Mouse (Mus musculus): Measurements from ENCODE around the gene Ldb3. TPM values are rescaled to one million over a fixed set of nuclear protein-coding genes. Genes with fewer than 3 reads are reported as not detected.

The Ldb3 gene
- polyA plus RNA-seq, 1 experiment from 2014 or later = 2.7 TPM

DNA sequence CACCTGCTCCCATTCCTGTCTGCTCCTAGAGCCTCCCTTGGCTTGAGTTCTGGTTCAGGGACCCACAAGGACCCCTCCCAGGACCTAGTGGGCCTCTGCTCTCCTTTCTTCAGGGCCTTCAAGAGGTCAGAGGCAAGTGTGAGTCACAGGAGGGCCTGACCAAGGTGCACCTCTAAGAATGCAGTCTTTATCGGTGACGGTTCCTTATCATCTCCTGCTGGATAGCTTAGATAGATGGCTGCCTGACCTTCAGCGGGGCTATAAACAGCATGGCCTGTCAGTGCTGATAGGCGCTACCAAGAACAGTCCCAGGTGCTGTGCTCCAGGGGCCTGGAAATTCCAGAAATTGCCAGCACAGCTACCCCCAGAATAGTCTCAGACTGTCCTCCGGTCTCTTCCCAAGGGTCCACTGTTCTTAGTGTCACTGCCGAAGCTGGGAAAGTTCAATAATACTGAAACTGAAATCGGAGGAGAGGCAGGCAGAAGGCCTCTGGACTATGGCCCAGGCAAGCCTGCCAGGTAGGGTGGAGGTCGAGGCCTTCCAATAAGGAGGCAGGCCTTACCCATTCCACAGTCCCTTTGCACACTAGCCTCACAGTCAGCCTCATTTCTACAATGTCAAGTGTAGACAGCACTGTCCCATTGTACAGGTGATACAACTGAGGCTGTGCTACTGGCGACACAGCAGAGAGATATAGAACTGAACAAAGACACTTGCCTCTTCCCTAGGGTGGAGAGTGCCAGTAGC lies 3.0 kb downstream of the Ldb3 start:
- H3K27ac ChIP-seq (ENCODE audit: low read depth, low read length) = no peak overlapping the region
- no peak overlapping the region for H3K9ac ChIP-seq (ENCODE audit: low read depth, low read length)
- H3K36me3 ChIP-seq (ENCODE audit: control insufficient read depth, insufficient read depth, low read length) = no peaks in the 10 kb centered on the region
- no peaks in the 10 kb centered on the region for H3K27me3 ChIP-seq (replicated peaks; ENCODE audit: control insufficient read depth, insufficient read depth, low read length)
- H3K4me1 ChIP-seq (replicated peaks; ENCODE audit: control insufficient read depth, insufficient read depth, low read length) = peaks cover 13% of the 10 kb centered on the region
- H3K4me3 ChIP-seq (ENCODE audit: low read depth, low read length) = no peak overlapping the region
- no peaks in the 10 kb centered on the region for H3K9me3 ChIP-seq (ENCODE audit: control insufficient read depth, low read length)
- 52% methylated on average over 9 of the region's 9 CpGs for WGBS
- no peak for DNase-seq (ENCODE audit: low spot score)
- peak; percentile 51; the same call in 1 of the 2 replicates for ATAC-seq (replicated peaks; ENCODE audit: low FRiP score)
- no peak overlapping the region for H3K4me2 ChIP-seq

DNA sequence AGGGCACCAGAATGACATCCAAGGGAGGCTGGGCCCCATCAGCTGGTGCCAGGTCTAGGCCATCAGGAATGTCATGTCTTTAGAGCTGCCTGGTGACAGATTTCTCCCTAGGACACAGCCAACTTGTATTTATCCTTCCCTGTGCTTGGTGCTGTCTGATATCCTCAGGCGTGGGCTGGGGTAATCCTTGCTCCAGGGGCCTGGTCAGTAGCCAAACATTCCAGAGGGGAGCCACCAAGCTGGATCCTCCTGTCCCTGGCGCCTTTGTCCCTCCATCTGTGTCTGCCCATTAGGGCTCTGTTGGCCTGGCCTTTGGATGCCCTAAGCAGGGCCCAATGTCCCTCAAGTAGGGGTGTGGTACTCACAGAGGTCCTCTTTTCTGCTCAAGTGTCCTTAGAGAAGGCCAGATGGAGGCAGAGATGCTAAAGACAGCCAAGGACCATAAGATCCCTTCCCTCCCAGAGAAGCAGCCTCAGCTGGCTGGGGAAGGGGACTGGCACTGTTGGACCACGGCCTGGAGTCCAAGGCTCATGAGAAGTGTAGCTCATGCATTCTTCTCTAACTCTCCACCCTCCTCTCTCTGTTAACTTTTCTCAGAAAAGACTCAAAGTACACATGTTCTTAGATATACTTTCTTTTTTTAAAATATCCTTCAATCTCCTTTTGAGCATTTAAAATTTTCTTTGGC lies 5.6 kb downstream of the Ldb3 start:
- ATAC-seq (replicated peaks; ENCODE audit: low FRiP score) = no peak
- Histone ChIP-seq H3K4me1 (replicated peaks; ENCODE audit: control insufficient read depth, insufficient read depth, low read length) (peaks cover 10% of the 10 kb centered on the region), H3K36me3 (ENCODE audit: control insufficient read depth, insufficient read depth, low read length) (no peaks in the 10 kb centered on the region), H3K9me3 (ENCODE audit: control insufficient read depth, low read length) (no peaks in the 10 kb centered on the region), H3K4me2 (no peak overlapping the region), H3K4me3 (ENCODE audit: low read depth, low read length) (no peak overlapping the region), H3K27ac (ENCODE audit: low read depth, low read length) (no peak overlapping the region), H3K27me3 (replicated peaks; ENCODE audit: control insufficient read depth, insufficient read depth, low read length) (no peaks in the 10 kb centered on the region), H3K9ac (ENCODE audit: low read depth, low read length) (no peak overlapping the region)
- 66% methylated on average over 3 of the region's 3 CpGs for WGBS
- DNase-seq (ENCODE audit: low spot score) = no peak

GRCm38 (mm10) chr14:34576858-34577257 lies 11.6 kb downstream of the Ldb3 start:
- no peaks in the 10 kb centered on the region for H3K36me3 ChIP-seq (ENCODE audit: control insufficient read depth, insufficient read depth, low read length)
- 89% methylated on average over 4 of the region's 4 CpGs for WGBS

DNA sequence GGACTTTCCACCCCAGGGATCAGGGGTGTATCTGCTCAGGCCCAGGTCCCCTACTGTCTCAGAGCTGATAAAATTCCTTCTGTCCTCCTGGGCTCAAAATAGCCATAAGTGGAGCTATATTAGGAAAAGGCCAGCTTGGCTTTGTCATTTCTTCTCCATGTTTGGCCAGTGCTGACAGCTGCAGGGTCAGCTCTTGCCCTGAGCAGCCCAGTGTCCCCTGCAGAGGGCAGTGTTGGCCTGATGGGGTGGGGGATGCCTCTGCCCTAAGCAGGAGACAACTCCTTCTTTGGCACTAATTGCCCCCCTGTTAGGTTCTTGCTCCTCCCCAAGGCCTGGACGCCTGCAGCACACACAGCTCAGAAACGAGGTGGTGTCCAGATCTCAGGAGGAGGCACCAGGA lies 14.4 kb downstream of the Ldb3 start:
- H3K4me2 ChIP-seq = no peak overlapping the region
- no peaks in the 10 kb centered on the region for H3K4me1 ChIP-seq (replicated peaks; ENCODE audit: control insufficient read depth, insufficient read depth, low read length)
- no peak overlapping the region for H3K27ac ChIP-seq (ENCODE audit: low read depth, low read length)
- 68% methylated on average over 2 of the region's 2 CpGs for WGBS
- H3K4me3 ChIP-seq (ENCODE audit: low read depth, low read length) = no peak overlapping the region
- no peaks in the 10 kb centered on the region for H3K9me3 ChIP-seq (ENCODE audit: control insufficient read depth, low read length)
- H3K27me3 ChIP-seq (replicated peaks; ENCODE audit: control insufficient read depth, insufficient read depth, low read length) = no peaks in the 10 kb centered on the region
- no peak overlapping the region for H3K9ac ChIP-seq (ENCODE audit: low read depth, low read length)
- DNase-seq (ENCODE audit: low spot score) (no peak), ATAC-seq (replicated peaks; ENCODE audit: low FRiP score) (no peak)
- H3K36me3 ChIP-seq (ENCODE audit: control insufficient read depth, insufficient read depth, low read length) = no peaks in the 10 kb centered on the region

More at GRCm38 (mm10) chr14:34576858-34577257, 11.6 kb downstream of the Ldb3 start:
- DNase-seq (ENCODE audit: low spot score) = no peak
- H3K4me2 ChIP-seq = no peak overlapping the region
- no peaks in the 10 kb centered on the region for H3K9me3 ChIP-seq (ENCODE audit: control insufficient read depth, low read length)
- H3K4me1 ChIP-seq (replicated peaks; ENCODE audit: control insufficient read depth, insufficient read depth, low read length) = no peaks in the 10 kb centered on the region
- no peak overlapping the region for H3K9ac ChIP-seq (ENCODE audit: low read depth, low read length)
- no peak overlapping the region for H3K27ac ChIP-seq (ENCODE audit: low read depth, low read length)
- no peak overlapping the region for H3K4me3 ChIP-seq (ENCODE audit: low read depth, low read length)
- no peaks in the 10 kb centered on the region for H3K27me3 ChIP-seq (replicated peaks; ENCODE audit: control insufficient read depth, insufficient read depth, low read length)
- no peak for ATAC-seq (replicated peaks; ENCODE audit: low FRiP score)

DNA sequence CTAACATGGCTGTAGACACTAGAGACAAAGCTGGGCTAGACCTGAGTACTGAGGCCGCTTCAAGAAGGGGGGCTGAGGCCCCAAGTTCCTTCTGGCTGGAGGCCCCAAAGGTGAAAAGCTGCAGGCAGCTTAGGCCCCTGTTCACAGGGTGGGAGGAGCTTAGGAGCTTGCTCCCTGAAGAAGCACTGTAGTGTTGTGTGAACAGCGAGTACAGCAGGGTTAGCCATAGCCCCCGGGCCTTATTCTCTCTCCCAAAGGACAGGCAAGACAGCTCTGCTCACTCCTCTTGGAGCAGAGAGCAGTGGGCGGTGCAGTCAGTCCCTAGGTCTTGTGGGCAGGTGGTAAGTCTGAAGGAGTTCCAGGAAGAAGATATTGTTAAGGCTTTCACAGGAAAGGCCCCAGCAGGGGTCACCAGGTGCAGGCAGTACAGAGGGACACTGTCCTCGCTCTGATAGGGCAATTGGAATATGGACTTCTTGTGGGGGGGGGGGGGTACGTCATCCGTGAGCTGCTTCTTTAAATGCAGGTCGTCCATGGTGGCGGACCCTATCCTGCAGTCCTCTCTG lies 15.1 kb downstream of the Ldb3 start:
- no peak overlapping the region for H3K27ac ChIP-seq (ENCODE audit: low read depth, low read length)
- ATAC-seq (replicated peaks; ENCODE audit: low FRiP score) = no peak
- peaks cover 2% of the 10 kb centered on the region; the same call in 1 of the 2 replicates for H3K27me3 ChIP-seq (replicated peaks; ENCODE audit: control insufficient read depth, insufficient read depth, low read length)
- DNase-seq (ENCODE audit: low spot score) = no peak
- no peak overlapping the region for H3K9ac ChIP-seq (ENCODE audit: low read depth, low read length)
- H3K4me1 ChIP-seq (replicated peaks; ENCODE audit: control insufficient read depth, insufficient read depth, low read length) = no peaks in the 10 kb centered on the region
- 73% methylated on average over 9 of the region's 9 CpGs for WGBS
- no peak overlapping the region for H3K4me3 ChIP-seq (ENCODE audit: low read depth, low read length)
- H3K36me3 ChIP-seq (ENCODE audit: control insufficient read depth, insufficient read depth, low read length) = no peaks in the 10 kb centered on the region
- no peak overlapping the region for H3K4me2 ChIP-seq
- no peaks in the 10 kb centered on the region for H3K9me3 ChIP-seq (ENCODE audit: control insufficient read depth, low read length)

DNA sequence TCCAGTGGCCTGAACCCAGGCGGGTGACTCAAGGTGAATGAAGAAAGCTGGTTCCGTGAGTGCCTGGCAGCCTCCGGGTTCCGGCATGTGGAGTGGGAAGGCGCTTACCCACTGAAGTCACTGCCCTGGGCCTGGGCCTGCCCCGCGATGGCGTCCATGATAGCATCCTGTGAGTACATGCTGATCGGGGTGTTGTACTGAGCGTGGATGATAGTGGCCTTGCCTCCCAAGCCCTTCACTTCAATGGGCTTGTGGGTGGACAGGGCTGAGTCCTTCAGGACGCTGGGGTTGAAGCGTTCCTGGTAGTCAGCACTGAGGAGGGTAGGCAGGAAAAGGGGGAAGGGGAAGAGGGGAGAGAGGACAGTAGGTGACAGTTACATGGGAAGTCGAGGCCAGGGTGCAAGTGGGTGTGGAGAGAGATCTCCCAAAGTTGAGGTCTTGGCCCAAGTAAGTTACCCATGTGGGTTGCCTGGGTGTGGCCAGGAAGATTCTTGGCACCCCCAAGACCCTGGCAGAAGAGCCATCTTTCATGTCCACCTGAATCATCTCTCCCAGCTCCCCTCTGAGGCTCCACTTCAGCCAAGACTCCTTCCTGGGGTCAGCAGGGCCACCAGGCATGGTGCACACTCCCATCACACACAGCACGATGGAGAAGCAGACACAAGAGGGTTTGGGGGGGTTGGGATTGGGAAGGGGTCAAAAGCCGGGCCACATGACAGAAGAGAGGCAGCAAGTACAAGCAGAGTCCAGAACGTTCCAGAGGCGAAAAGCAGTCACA lies 16.7 kb downstream of the Ldb3 start:
- ATAC-seq (replicated peaks; ENCODE audit: low FRiP score) (no peak), DNase-seq (ENCODE audit: low spot score) (no peak)
- WGBS = 80% methylated on average over 17 of the region's 17 CpGs
- H3K9me3 ChIP-seq (ENCODE audit: control insufficient read depth, low read length) = no peaks in the 10 kb centered on the region
- no peak overlapping the region for H3K4me3 ChIP-seq (ENCODE audit: low read depth, low read length)
- H3K27me3 ChIP-seq (replicated peaks; ENCODE audit: control insufficient read depth, insufficient read depth, low read length) = peaks cover 6% of the 10 kb centered on the region
- no peak overlapping the region for H3K9ac ChIP-seq (ENCODE audit: low read depth, low read length)
- no peaks in the 10 kb centered on the region for H3K4me1 ChIP-seq (replicated peaks; ENCODE audit: control insufficient read depth, insufficient read depth, low read length)
- no peaks in the 10 kb centered on the region for H3K36me3 ChIP-seq (ENCODE audit: control insufficient read depth, insufficient read depth, low read length)
- no peak overlapping the region for H3K27ac ChIP-seq (ENCODE audit: low read depth, low read length)
- no peak overlapping the region for H3K4me2 ChIP-seq

- no peak for DNase-seq (ENCODE audit: low spot score)
- H3K27ac ChIP-seq (ENCODE audit: low read depth, low read length) = no peak overlapping the region
- 70% methylated on average over 4 of the region's 4 CpGs for WGBS
- H3K27me3 ChIP-seq (replicated peaks; ENCODE audit: control insufficient read depth, insufficient read depth, low read length) = peaks cover 6% of the 10 kb centered on the region
- no peaks in the 10 kb centered on the region for H3K36me3 ChIP-seq (ENCODE audit: control insufficient read depth, insufficient read depth, low read length)
- no peak for ATAC-seq (replicated peaks; ENCODE audit: low FRiP score)
- H3K9ac ChIP-seq (ENCODE audit: low read depth, low read length) = no peak overlapping the region
- H3K4me3 ChIP-seq (ENCODE audit: low read depth, low read length) = no peak overlapping the region
- no peak overlapping the region for H3K4me2 ChIP-seq
- no peaks in the 10 kb centered on the region for H3K4me1 ChIP-seq (replicated peaks; ENCODE audit: control insufficient read depth, insufficient read depth, low read length)
- H3K9me3 ChIP-seq (ENCODE audit: control insufficient read depth, low read length) = no peaks in the 10 kb centered on the region
Measured at GRCm38 (mm10) chr14:34570903-34571302, 17.6 kb downstream of the Ldb3 start.

DNA sequence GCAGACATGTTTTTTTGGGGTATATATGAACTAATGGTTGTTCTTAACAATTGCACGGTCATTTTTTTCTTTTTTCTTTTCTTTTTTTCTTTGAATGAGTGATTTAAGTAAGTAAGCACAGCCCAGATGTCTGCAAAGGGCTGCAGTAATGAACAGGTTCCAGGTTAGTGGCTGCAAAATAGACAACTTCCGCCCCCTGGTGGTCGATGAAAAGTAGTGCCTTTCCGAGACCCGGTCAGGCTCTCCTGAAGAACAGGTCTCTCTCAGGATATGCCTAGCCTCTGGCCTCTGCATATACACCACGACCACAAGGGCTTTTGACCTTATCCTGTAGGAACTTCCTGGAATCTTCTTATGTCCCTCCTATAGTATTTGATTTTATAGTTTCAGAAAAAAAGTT lies 18.2 kb downstream of the Ldb3 start:
- DNase-seq (ENCODE audit: low spot score) (peak; percentile 68), ATAC-seq (replicated peaks; ENCODE audit: low FRiP score) (peak; percentile 68)
- 0% methylated on average over 6 of the region's 6 CpGs for WGBS
- H3K36me3 ChIP-seq (ENCODE audit: control insufficient read depth, insufficient read depth, low read length) = no peaks in the 10 kb centered on the region
- H3K27ac ChIP-seq (ENCODE audit: low read depth, low read length) = no peak overlapping the region
- H3K4me3 ChIP-seq (ENCODE audit: low read depth, low read length) = no peak overlapping the region
- H3K4me2 ChIP-seq = peak overlapping the region; percentile 51
- no peaks in the 10 kb centered on the region for H3K9me3 ChIP-seq (ENCODE audit: control insufficient read depth, low read length)
- no peaks in the 10 kb centered on the region for H3K4me1 ChIP-seq (replicated peaks; ENCODE audit: control insufficient read depth, insufficient read depth, low read length)
- H3K9ac ChIP-seq (ENCODE audit: low read depth, low read length) = no peak overlapping the region
- H3K27me3 ChIP-seq (replicated peaks; ENCODE audit: control insufficient read depth, insufficient read depth, low read length) = peaks cover 6% of the 10 kb centered on the region
